Mouse (Mus musculus) brain, embryonic 14.5 days (tissue): ENCODE measurements around the gene Slc4a5.

Experiments
- CTCF ChIP-seq: fragments of 200-500 bp; IDR thresholded peaks from 2 replicates; pipeline ENCODE4 v1.5.1; 2012; ENCODE audit warnings: inconsistent platforms, mild to moderate bottlenecking, moderate library complexity, borderline replicate concordance; ENCODE audit not compliant: insufficient read depth, insufficient read length; ENCODE audit errors: extremely low read depth
- POLR2A ChIP-seq: fragments of 200-500 bp; IDR thresholded peaks from 2 replicates; pipeline ENCODE4 v1.6.1; 2012; ENCODE audit warnings: mild to moderate bottlenecking, inconsistent platforms, borderline replicate concordance; ENCODE audit not compliant: poor library complexity, insufficient read depth, insufficient read length, severe bottlenecking; ENCODE audit errors: extremely low read depth

- TF ChIP-seq POLR2A (peak; percentile 96), CTCF (peak; percentile 82)
Observed at GRCm38 (mm10) chr6:83349274-83349958, 129.8 kb downstream of the Slc4a5 start.
